Mouse (Mus musculus) myocyte (in vitro differentiated cells): ENCODE data around the gene Serpinb9.

Experiments used
- E2F4 ChIP-seq: IDR thresholded peaks from one replicate; pipeline ENCODE4 v1.6.1; 2011; ENCODE audit warnings: mild to moderate bottlenecking, control low read depth, moderate library complexity; ENCODE audit not compliant: insufficient read depth
- MYOD1 ChIP-seq, 3 experiments: IDR thresholded peaks; one replicate each; pipeline ENCODE4 v1.6.1; 2011; ENCODE audit warnings: control low read depth in 2 of 3, low read depth in 2 of 3, mild to moderate bottlenecking in 2 of 3, moderate library complexity in 1 of 3; ENCODE audit not compliant: insufficient read length in 2 of 3, control insufficient read depth in 1 of 3
- MYOG ChIP-seq, 3 experiments: IDR thresholded peaks; one replicate each; pipeline ENCODE4 v1.6.1; 2011; ENCODE audit warnings: control low read depth in 2 of 3, low read depth in 2 of 3, mild to moderate bottlenecking in 2 of 3; ENCODE audit not compliant: insufficient read length in 2 of 3, control insufficient read depth in 1 of 3, insufficient read depth in 1 of 3
- POLR2A ChIP-seq: IDR thresholded peaks from one replicate; pipeline ENCODE4 v1.6.1; 2011; ENCODE audit warnings: low read depth, mild to moderate bottlenecking, control low read depth, moderate library complexity; ENCODE audit not compliant: insufficient read length
- POLR2AphosphoS2 ChIP-seq: IDR thresholded peaks from one replicate; pipeline ENCODE4 v1.6.1; 2011; ENCODE audit warnings: low read depth, control low read depth; ENCODE audit not compliant: insufficient read length
- TCF12 ChIP-seq: IDR thresholded peaks from one replicate; pipeline ENCODE4 v1.6.1; 2011; ENCODE audit warnings: mild to moderate bottlenecking, control low read depth; ENCODE audit not compliant: poor library complexity, insufficient read depth, severe bottlenecking

- TF ChIP-seq POLR2AphosphoS2 (no peak), TCF12 (no peak), POLR2A (no peak), E2F4 (no peak), MYOD1 (IDR thresholded peaks at IDR 0.05; ENCODE audit: control insufficient read depth in 1 of 3, insufficient read length in 2 of 3, low read depth in 2 of 3) (no peak), MYOG (IDR thresholded peaks at IDR 0.05; ENCODE audit: control insufficient read depth in 1 of 3, insufficient read depth in 1 of 3, insufficient read length in 2 of 3, low read depth in 2 of 3) (no peak)
These were observed 35.8 kb upstream of the Serpinb9 start for GRCm38 (mm10) chr13:32967233-32967632.
